Mouse (Mus musculus): ENCODE measurements around the gene Tmeff2. TPM values are rescaled to one million over a fixed set of nuclear protein-coding genes. Genes with fewer than 3 reads are reported as not detected.
A peak's percentile ranks its signal among the peaks of the same experiment; 100 is the strongest.

The Tmeff2 gene
- polyA plus RNA-seq, 1 experiment = 0.55 TPM

GRCm38 (mm10) chr1:51094713-51095112 lies 194.3 kb downstream of the Tmeff2 start:
- no peaks in the 10 kb centered on the region for H3K27me3 ChIP-seq (ENCODE audit: control insufficient read depth, insufficient read depth, low read length)
- no peak overlapping the region for H3K27ac ChIP-seq (ENCODE audit: control insufficient read depth, insufficient read depth, low read length)
- TF ChIP-seq POLR2A (IDR thresholded peaks at IDR 0.05; ENCODE audit: control insufficient read depth, extremely low read depth, insufficient read depth, low read length, poor library complexity) (no peak), CTCF (IDR thresholded peaks at IDR 0.05; ENCODE audit: borderline replicate concordance, control insufficient read depth, extremely low read depth, insufficient read depth, low read length, poor library complexity) (no peak)
- WGBS = 93% methylated on average over 2 of the region's 2 CpGs
- no peak for DNase-seq
- no peaks in the 10 kb centered on the region for H3K36me3 ChIP-seq (ENCODE audit: control insufficient read depth, insufficient read depth, low read length)
- H3K4me1 ChIP-seq (replicated peaks; ENCODE audit: control insufficient read depth, insufficient read depth, low read length) = peaks cover 2% of the 10 kb centered on the region; the same call in 1 of the 2 replicates
- no peak overlapping the region for H3K4me3 ChIP-seq (ENCODE audit: control insufficient read depth, insufficient read depth, low read length)

GRCm38 (mm10) chr1:51096848-51097598 lies 196.6 kb downstream of the Tmeff2 start:
- no peaks in the 10 kb centered on the region for H3K36me3 ChIP-seq (ENCODE audit: control insufficient read depth, insufficient read depth, low read length)
- no peaks in the 10 kb centered on the region for H3K27me3 ChIP-seq (ENCODE audit: control insufficient read depth, insufficient read depth, low read length)
- WGBS = 95% methylated on average over 4 of the region's 4 CpGs
- H3K4me3 ChIP-seq (ENCODE audit: control insufficient read depth, insufficient read depth, low read length) = no peak overlapping the region
- no peak for TF ChIP-seq POLR2A (IDR thresholded peaks at IDR 0.05; ENCODE audit: control insufficient read depth, extremely low read depth, insufficient read depth, low read length, poor library complexity)
- no peak for TF ChIP-seq CTCF (IDR thresholded peaks at IDR 0.05; ENCODE audit: borderline replicate concordance, control insufficient read depth, extremely low read depth, insufficient read depth, low read length, poor library complexity)
- H3K4me1 ChIP-seq (replicated peaks; ENCODE audit: control insufficient read depth, insufficient read depth, low read length) = peaks cover 2% of the 10 kb centered on the region; the same call in 1 of the 2 replicates
- H3K27ac ChIP-seq (ENCODE audit: control insufficient read depth, insufficient read depth, low read length) = no peak overlapping the region
- DNase-seq = peak; percentile 1

- no peaks in the 10 kb centered on the region for H3K27me3 ChIP-seq (ENCODE audit: control insufficient read depth, insufficient read depth, low read length)
- no peak for TF ChIP-seq POLR2A (IDR thresholded peaks at IDR 0.05; ENCODE audit: control insufficient read depth, extremely low read depth, insufficient read depth, low read length, poor library complexity)
- DNase-seq = no peak
- 97% methylated on average over 2 of the region's 2 CpGs for WGBS
- no peak overlapping the region for H3K27ac ChIP-seq (ENCODE audit: control insufficient read depth, insufficient read depth, low read length)
- H3K36me3 ChIP-seq (ENCODE audit: control insufficient read depth, insufficient read depth, low read length) = no peaks in the 10 kb centered on the region
- no peak overlapping the region for H3K4me3 ChIP-seq (ENCODE audit: control insufficient read depth, insufficient read depth, low read length)
- peaks cover 7% of the 10 kb centered on the region for H3K4me1 ChIP-seq (replicated peaks; ENCODE audit: control insufficient read depth, insufficient read depth, low read length)
Observed at GRCm38 (mm10) chr1:51101034-51101590, 200.7 kb downstream of the Tmeff2 start.

DNA sequence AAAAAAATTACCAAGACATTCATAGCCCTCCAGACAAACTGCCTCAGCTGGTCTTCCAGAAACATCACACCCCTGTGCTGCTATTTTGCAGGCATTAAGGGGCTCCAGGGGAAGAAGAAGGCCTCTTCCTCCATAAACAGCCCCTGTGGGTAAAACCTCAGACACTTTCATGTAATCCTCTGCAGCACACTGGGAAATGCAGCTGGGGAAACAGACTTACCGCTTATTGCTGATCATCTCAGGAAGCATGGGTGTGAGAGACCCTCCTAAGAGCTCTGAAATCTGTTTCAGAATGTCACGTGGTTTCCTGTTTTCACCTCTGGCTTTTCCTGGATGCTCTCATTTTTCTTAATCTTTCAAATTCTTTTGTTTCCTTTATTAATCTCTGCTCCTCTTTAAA lies 204.3 kb downstream of the Tmeff2 start:
- H3K36me3 ChIP-seq (ENCODE audit: control insufficient read depth, insufficient read depth, low read length) = no peaks in the 10 kb centered on the region
- peak; percentile 17 for DNase-seq
- peaks cover 5% of the 10 kb centered on the region for H3K4me1 ChIP-seq (replicated peaks; ENCODE audit: control insufficient read depth, insufficient read depth, low read length)
- TF ChIP-seq CTCF (IDR thresholded peaks at IDR 0.05; ENCODE audit: borderline replicate concordance, control insufficient read depth, extremely low read depth, insufficient read depth, low read length, poor library complexity) (no peak), POLR2A (IDR thresholded peaks at IDR 0.05; ENCODE audit: control insufficient read depth, extremely low read depth, insufficient read depth, low read length, poor library complexity) (no peak)
- H3K27ac ChIP-seq (ENCODE audit: control insufficient read depth, insufficient read depth, low read length) = peak overlapping the region; percentile 42
- no peaks in the 10 kb centered on the region for H3K27me3 ChIP-seq (ENCODE audit: control insufficient read depth, insufficient read depth, low read length)
- WGBS = 1% methylated on average over 2 of the region's 2 CpGs
- no peak overlapping the region for H3K4me3 ChIP-seq (ENCODE audit: control insufficient read depth, insufficient read depth, low read length)

DNA sequence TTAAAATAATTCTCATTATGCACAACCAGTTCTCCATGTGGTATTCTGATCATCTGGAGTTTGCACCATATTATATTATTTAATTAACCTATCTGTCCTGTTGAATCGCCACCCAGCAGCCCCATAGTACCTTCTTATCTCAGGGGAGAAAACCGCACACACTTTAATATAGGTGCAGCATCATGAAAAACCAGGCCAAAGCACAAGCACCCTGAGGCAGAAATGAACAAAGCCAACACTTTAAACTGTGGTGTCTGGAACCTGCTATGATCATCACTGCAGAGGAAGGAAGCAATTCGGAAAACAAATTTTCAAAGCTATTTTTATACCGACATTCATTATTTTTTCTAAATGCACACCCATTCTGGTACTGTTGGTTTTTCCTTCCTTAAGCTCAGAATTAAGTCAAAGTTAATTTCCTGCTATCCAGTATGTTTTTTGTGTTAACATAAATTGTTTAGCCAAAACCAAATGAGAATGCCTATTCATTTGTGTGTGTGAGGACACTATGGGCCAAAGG lies 206.0 kb downstream of the Tmeff2 start:
- H3K27ac ChIP-seq (ENCODE audit: control insufficient read depth, insufficient read depth, low read length) = no peak overlapping the region
- peaks cover 5% of the 10 kb centered on the region for H3K4me1 ChIP-seq (replicated peaks; ENCODE audit: control insufficient read depth, insufficient read depth, low read length)
- no peaks in the 10 kb centered on the region for H3K36me3 ChIP-seq (ENCODE audit: control insufficient read depth, insufficient read depth, low read length)
- no peaks in the 10 kb centered on the region for H3K27me3 ChIP-seq (ENCODE audit: control insufficient read depth, insufficient read depth, low read length)
- TF ChIP-seq CTCF (IDR thresholded peaks at IDR 0.05; ENCODE audit: borderline replicate concordance, control insufficient read depth, extremely low read depth, insufficient read depth, low read length, poor library complexity) (no peak), POLR2A (IDR thresholded peaks at IDR 0.05; ENCODE audit: control insufficient read depth, extremely low read depth, insufficient read depth, low read length, poor library complexity) (no peak)
- 56% methylated on average over 4 of the region's 4 CpGs for WGBS
- no peak for DNase-seq
- H3K4me3 ChIP-seq (ENCODE audit: control insufficient read depth, insufficient read depth, low read length) = no peak overlapping the region

- Histone ChIP-seq H3K4me3 (ENCODE audit: control insufficient read depth, insufficient read depth, low read length) (no peak overlapping the region), H3K36me3 (ENCODE audit: control insufficient read depth, insufficient read depth, low read length) (no peaks in the 10 kb centered on the region), H3K4me1 (replicated peaks; ENCODE audit: control insufficient read depth, insufficient read depth, low read length) (peaks cover 5% of the 10 kb centered on the region), H3K27me3 (ENCODE audit: control insufficient read depth, insufficient read depth, low read length) (no peaks in the 10 kb centered on the region), H3K27ac (ENCODE audit: control insufficient read depth, insufficient read depth, low read length) (no peak overlapping the region)
- TF ChIP-seq CTCF (IDR thresholded peaks at IDR 0.05; ENCODE audit: borderline replicate concordance, control insufficient read depth, extremely low read depth, insufficient read depth, low read length, poor library complexity) = no peak
- no peak for TF ChIP-seq POLR2A (IDR thresholded peaks at IDR 0.05; ENCODE audit: control insufficient read depth, extremely low read depth, insufficient read depth, low read length, poor library complexity)
- 90% methylated on average over 2 of the region's 2 CpGs for WGBS
- DNase-seq = no peak
Observed at GRCm38 (mm10) chr1:51107299-51107698, 206.9 kb downstream of the Tmeff2 start.
